Mouse (Mus musculus) megakaryocyte, embryonic 14.5 days (primary cell): ENCODE data around the gene Lrr1.

Source experiments
- FLI1 ChIP-seq: IDR thresholded peaks from 2 replicates; pipeline ENCODE4 v1.6.1; 2012; ENCODE audit warnings: low read length, inconsistent platforms, mixed read lengths
- GATA1 ChIP-seq: IDR thresholded peaks from 3 replicates; pipeline ENCODE4 v1.6.1; 2012; ENCODE audit warnings: mixed read lengths, low read length, inconsistent platforms, borderline replicate concordance

DNA sequence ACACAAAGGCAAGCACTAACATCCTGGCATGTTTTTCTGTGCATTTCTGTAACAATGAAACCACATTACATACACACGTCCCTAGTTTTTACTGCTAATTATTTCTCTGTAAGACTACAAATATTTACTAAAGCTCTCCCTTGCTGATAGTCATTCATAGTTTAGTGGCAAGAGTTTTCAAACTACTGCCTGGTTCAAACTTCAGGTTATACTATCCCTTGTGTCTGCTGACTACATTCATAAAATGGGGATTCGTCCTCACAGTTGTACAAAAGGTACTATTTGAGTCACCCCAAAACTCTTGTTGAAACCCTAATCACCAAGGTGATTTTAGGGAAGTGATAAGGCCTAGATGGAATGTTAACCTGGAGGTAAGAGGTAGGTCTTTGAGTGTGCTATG lies 12.7 kb upstream of the Lrr1 start:
- TF ChIP-seq GATA1 (no peak), FLI1 (no peak)
